Mouse (Mus musculus) embryo, embryonic 11.5 days (tissue): ENCODE measurements around the gene Slc44a3.

ENCODE experiments used
- DNase-seq: peaks from one replicate; pipeline ENCODE4 v3.0.0-alpha.2; 2012; ENCODE audit warnings: low read depth, low spot score

Slc44a3 gene

DNA sequence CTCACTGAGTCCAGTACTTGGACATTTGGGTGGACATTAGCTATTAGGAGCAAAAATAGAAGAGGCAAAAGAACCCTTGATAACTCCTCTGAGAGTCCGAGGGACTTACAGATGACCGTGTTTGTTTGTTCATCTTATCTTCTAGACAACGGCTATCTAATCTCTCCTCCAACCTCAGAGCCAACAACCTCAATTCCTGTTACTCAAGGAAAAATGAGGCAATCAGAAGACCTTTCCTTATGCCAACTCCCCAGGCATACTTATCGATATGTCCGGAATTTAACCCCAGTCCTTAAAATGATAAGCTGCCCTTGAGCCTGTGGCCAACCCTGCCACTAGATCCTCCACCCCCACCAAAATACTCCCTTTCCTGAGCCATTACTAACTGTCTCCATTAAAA, 31.5 kb downstream of the Slc44a3 start:
- no peak for DNase-seq

DNA sequence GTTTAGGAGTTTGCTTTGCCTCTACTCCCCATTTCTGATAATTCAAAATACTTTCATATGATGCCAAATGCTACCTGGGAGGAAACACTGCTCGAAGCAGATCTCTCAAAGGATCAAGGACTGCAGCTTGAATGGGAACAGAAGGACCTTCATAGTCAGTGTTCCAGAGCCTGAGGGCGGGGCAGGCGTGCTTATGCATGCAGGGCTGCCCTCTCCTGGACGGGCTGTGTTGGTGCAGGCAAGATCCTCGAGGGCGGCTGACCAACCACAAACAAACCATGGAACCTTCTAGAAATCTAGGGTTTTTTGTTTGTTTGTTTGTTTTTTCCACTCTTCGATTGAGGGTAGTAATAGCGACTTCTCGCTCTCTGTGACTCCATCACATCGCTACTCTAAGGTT, 32.0 kb downstream of the Slc44a3 start:
- DNase-seq = peak; percentile 49

GRCm38 (mm10) chr3:121493997-121494421, 38.2 kb downstream of the Slc44a3 start:
- no peak for DNase-seq

- no peak for DNase-seq
Measured at GRCm38 (mm10) chr3:121492026-121492425, 40.2 kb downstream of the Slc44a3 start.

DNA sequence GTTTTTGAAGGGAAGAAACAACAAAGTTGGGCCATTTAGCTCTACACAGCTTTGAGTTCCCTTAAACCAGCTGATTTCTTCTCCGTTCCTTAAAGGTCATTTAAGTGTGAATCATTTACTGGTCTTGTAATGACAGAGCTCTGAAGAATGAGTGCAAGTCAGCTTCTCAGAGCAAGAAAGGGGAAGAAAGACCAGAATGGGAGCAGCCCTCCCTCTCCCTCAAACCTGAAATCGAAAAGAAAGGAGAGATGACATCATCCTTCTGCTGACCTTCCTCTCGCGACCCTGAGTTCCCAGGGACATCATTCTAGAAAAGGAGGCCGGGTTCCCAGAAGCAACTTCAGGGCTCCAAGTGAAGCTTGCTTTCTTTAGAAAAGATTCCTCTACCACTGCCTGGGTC, 41.3 kb downstream of the Slc44a3 start:
- no peak for DNase-seq

DNA sequence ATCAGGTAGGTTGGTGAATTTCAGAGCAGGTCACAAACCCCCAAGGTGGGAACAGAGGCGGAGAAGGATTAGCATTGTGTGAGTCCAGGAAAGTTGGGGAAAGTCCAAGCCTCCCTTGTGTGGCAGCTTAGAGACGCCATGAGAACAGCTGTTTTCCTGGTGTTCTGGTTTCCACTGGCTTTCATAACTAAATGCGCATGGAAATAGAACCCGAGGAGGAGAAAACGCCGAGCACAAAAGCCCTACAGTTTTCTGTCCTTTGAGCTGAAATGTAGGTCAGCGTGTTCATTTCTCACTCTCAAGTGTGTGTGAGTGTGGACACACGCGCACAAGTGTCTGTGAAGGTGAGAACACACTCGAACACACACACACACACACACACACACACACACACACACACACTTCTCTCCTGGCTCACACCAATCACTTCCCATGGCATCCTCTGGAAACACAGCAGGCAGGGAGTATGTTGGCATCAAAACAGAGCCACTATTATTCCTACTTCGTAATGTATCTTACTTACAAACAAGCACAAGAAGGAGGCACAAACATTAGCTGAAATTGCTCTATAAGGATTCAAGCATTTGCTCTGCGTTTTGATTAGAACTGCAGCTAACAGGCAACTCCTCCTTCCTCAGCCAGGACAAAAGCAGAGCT, 42.6 kb downstream of the Slc44a3 start:
- DNase-seq = no peak

DNA sequence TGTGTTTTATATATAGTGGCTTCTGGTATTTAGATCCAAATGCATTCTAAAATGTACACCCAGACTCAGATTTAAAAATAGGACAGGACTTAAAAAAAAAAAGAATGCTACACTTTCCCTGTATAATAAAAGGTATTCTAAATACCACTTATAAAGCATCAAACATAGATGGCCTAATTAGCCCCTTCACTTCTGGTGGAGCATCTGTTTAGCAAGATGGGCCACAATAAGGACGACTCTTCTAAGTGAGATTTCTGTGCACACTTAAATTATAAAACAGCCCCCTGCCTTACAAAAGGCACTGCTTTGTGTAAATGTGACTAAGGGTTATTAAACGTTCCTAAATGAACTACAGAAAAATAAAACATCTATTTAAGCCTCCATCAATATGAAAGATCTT, 47.0 kb downstream of the Slc44a3 start:
- no peak for DNase-seq

DNA sequence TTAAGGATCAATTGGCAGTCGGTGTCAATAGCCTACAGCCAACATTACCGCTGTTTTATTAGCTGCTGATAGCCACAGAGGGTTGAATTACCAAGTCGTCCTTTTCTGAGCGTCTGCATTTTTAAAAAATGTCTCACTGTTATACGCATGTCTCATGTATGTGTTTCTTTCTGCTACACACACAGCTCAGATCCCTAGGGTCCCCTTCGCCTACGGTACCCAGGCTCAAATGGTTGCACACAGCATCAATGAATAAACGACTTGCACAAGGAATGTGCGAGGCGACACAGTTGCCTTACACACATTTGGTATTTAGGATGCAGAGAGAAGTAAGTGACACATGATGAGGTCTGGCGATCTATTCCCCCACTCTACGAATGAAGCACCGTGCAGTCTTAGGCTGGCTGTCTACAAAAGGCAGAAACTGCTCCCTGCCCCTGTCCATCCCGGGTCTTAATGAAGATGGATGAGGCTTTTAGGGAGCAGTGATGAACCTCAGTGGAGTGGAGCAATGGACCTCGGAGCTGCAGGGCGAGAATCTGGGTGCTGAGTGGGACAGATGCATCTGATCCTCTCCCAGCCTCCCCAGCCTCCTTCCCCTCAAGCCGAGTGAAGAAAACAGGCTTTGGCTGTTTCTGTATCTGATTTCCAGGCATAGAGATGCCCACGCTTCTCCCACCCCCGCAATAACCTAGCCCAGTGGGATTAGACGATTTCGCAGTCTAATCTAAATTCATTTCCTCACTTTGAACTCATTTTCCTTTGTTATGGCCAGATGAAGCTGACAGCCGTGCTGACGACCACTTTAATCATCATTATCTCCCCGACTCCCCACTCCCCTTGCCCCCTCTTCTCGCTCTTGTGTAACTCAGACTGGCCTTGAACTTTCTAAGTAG, 48.7 kb downstream of the Slc44a3 start:
- no peak for DNase-seq

DNA sequence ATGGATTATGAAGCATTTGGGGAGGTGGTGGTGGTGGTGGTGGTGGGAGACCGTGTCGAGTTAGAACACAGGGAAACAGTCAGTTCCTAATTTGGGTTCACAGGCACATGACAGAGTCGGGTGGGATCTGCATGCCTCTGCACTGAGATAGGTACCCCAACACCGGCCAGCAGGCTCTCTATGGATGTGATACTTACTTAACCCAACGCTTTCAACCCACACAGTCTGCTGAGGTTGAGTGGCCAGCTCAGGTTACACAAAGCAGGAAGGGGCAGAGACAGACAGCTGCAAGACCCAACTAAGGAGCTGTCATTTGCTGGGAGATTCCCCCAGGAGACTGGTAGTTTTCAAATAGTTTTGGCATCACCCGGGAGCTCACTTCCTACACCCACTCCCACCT, 50.6 kb downstream of the Slc44a3 start:
- no peak for DNase-seq

DNA sequence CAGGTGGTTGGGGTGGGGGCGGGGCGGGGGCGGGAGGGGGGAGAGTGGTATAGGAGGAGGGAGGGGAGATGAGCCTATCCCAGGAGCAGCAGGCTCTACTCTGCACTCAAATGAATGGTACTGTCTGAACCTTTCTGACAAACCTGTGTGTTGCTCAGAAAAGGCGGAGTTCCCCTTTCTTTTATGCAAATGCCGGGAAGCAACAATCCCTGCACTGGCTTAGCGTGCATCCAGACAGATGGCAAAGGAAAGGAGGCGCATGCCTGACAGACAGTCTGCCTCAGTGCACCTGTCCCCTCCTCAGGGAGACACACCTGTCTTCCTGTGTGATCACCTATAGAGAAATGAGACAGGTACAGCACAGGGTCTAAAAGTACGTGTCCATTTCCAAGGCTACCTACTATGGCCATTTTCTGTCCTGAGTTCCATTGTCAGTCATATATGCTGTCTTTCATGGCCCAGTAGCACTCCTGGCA, 51.2 kb downstream of the Slc44a3 start:
- no peak for DNase-seq

DNA sequence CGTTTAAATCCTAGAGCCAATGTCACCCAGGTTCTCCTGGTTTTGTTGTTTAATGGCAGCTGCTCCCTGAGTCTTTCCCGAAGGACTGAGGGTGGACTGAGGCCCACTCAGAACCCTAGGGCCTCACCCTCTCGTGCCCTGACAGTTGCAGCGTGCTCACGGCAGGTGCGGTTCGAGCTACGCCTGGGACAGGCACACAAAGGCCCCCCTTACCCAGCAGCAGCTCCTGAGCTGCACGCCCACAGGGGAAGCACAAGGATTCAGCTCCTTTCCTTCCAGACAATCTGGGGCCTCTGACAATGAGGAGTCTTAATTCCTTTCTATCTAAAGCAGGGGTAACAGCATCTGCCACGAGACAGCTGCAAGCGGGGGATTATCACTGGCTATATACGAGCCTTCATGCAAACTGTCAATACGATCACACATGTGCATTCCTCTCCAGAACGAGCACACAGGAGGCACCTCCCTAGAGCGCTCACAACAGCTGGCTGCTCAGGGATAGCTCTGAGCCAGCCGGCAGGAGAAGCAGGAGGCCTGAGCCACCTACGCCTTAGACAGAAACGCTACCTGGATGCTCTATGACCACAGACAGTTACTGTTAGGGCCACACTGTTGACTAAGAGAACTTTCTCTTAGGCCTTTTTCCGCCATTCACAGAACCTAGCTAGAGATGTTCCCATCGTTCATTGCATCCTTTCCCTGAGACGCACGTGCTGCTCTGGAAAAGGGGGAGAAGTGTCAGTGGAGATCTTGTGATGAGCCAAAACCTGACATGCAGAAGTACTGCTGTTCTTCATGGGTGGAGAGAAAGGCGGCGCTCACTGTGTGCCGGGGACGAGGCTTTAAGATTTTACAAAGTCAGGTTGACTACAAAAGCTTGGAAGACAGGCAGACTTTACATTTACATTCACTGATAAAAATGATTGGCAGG, 51.9 kb downstream of the Slc44a3 start:
- no peak for DNase-seq

DNA sequence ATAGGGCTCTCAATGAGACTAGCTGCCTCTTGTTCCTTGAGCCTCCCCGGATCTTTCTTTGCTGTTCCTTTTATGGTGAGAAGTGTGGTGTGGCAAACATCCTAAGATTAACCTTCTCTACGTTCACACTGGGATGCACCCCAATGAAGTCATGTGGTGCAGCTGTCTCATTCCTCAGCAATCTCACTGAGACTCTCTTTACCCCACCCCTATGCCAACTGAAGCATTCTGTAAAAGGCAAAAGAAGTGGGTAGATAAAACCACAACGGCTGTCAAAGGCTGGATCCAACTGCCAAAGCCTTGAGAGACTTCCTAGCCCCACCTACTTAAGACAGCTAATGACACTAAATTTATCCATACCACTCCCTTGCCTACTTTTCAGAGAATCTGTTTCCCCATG, 57.5 kb downstream of the Slc44a3 start:
- no peak for DNase-seq

DNA sequence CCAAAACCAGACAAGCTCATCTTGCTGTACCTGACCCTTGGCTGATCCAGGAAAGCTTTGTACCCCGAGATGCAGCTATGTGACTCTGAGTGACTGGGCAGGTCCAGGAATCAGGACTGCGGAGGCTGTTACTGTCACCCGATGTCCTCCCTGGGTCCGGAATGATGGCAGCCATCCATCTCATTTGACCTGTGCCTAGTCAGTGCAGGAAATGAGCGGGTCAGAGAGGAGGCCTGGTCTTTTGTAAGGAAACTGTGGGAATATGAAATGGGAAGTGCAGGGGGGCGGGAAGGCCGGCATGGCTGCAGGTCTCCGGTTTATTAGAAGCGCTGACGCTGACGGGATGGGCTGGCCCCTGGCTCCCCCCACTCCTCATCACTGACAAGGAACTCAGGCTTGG, 60.5 kb downstream of the Slc44a3 start:
- no peak for DNase-seq

- peak; percentile 42 for DNase-seq
Measured at GRCm38 (mm10) chr3:121469185-121469975, 62.8 kb downstream of the Slc44a3 start.

- no peak for DNase-seq
Measured at GRCm38 (mm10) chr3:121468136-121468535, 64.1 kb downstream of the Slc44a3 start.

- DNase-seq = no peak
Measured at GRCm38 (mm10) chr3:121467094-121467552, 65.1 kb downstream of the Slc44a3 start.

- DNase-seq = no peak
Measured at GRCm38 (mm10) chr3:121465795-121466194, 66.4 kb downstream of the Slc44a3 start.

- no peak for DNase-seq
Measured at GRCm38 (mm10) chr3:121464733-121465305, 67.4 kb downstream of the Slc44a3 start.

DNA sequence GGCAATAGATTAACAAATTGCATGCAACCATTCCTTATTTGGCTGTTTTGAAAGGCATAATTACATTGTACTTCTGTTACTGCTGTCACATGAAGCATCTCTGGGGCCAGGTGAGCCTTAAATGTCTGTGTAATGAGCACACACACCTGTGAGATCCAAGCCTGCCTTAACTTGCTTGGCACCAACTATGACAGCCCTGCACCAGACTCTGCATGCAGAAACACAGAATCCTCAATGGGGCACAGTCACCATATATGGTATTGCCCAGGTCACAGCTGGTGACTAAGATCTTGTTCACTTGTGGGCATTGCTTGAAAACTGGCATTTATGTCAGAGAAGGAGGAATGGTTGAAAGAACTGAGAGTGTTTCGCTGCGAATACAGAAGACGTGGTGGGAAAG, 69.4 kb downstream of the Slc44a3 start:
- DNase-seq = no peak

- DNase-seq = no peak
Measured at GRCm38 (mm10) chr3:121461477-121461876, 70.7 kb downstream of the Slc44a3 start.
